Mouse (Mus musculus) c-Kit-positive CD71-negative TER-119-negative erythroid progenitor cells, embryonic 14.5 days (primary cell): ENCODE measurements at regions not wholly inside any gene's neighbourhood (a gene's known extent, or its start where the extent isn't known, plus 50 kb on each side); places are given as distances from the start of the nearest gene placed in this dataset.
"Not testable (repeated sequence)": the region's sequence is repeated elsewhere in the genome, so short reads cannot be mapped to it uniquely, and the experiment has no call there.

Experiments used
- DNase-seq: peaks from one replicate; pipeline ENCODE4 v3.0.0-alpha.2; 2013; ENCODE audit warnings: low read depth

GRCm38 (mm10) chr7:82047456-82047855, 55.4 kb upstream of the Bnc1 start:
- DNase-seq: no peak

- no peak for DNase-seq
Measured at GRCm38 (mm10) chr7:82053411-82053810, 61.3 kb upstream of the Bnc1 start.

DNA sequence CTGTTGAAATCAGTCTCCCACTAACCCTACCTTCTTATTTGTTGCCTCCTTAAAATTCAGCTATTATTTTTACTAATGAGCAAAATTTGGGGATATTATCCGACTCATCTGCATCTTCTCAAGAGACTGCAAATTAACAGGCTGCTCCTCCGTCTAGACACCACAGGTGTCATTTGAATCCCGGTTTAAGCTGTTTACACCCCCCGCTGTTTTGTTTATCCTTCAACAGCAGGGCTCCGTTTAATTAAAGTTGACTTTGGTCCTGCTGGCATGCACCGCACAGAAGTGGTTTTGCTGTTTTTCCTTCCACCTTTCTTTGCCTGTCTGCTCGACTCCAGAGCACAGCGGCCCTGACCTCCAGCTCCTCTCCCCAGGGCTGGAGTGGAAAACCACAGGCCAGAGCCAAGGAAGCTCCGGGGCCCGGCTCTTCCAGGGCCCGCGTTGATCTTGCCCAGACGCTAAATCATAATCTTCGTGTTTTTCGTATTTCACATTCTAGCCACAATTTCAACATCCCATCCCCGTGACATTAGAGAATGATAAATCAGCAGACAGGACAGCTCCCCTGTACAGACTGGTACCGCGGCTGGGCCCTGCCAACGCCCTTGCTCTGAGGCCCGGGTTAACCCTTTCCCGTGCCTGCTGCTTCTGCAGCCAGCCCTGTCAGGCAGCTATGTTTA, 64.6 kb upstream of the Bnc1 start:
- no peak for DNase-seq

DNA sequence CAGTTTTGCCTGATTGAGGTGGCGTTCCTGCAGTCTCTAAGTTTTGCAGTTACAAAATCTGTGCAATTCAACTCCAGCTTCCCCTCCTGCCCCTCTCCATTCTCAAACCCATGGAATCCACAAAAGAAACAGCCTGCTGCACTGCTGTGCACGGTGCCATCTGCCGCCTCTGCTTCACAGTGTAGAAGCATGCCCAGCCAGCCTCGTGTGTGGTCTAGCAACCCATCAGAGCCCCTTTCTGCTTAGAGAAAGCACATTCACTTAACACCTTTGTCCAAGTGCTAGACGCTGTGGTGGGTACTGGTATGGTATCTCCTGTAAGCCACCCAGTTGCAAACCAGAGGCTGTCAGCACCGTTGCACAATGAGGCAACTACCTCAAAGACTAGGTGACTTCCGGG, 71.3 kb upstream of the Bnc1 start:
- no peak for DNase-seq

GRCm38 (mm10) chr7:82069629-82070450, 77.7 kb upstream of the Bnc1 start:
- DNase-seq: no peak

DNA sequence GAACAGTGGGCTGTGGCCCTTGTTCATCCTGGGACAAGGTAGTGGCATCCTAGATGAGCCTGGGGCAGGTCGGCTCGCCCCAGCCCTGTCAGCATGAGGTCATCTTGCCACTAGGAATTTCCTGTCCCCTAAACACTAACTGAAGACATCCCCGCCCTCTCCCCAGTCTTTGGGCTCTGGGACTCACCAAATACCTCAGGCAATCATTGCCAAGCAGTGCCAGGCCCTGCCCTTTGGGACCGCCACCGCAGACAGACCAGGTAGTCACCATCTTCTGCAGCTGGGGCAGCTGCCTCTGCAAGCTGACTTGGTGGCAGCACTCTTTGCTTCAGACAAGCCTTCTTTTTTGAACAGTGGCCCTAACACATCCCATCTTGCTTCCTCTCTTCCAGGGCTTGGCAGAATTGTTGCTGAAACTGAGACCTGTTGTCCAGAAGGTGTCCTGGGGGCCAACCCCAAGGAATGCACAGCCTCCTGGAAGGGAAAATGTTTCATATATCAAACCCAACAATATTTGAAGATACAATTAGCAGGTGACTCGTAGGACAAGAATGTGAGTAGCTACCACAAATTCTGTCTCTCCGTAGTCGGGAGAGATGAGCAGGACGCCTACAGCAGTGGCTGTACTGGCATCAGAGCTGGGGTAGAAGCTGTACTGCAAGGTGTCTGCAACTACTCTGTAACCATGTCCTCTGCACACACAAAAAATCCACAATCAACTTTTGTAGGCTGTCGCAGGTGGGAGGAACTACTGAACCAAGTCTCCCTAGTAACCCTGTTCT, 79.0 kb upstream of the Bnc1 start:
- no peak for DNase-seq

GRCm38 (mm10) chr7:82075359-82075758, 83.3 kb upstream of the Bnc1 start:
- DNase-seq: no peak

DNA sequence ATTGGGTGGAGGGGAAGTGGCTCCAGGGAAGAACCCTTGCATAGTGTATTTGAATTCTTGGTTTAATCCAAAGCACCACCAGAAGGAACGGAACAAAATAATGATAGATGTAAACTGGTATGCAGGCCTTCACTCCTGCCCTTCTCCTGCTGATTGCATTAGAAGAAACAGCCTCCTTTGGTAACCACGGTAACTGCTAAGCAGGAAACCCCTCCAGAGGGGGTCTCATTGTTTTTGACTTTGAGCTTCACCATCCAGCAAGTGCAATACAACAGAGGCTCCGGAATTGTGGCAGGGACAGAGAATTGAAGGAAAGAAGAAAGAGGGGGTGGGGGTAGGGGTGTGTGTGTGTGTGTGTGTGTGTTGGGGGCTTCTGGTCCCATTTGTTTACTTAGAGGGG, 89.8 kb upstream of the Bnc1 start:
- DNase-seq: no peak

- DNase-seq: no peak
Measured at GRCm38 (mm10) chr7:82082883-82083282, 90.8 kb upstream of the Sh3gl3 start.

- DNase-seq: no peak
Measured at GRCm38 (mm10) chr7:82084473-82084872, 89.2 kb upstream of the Sh3gl3 start.

DNA sequence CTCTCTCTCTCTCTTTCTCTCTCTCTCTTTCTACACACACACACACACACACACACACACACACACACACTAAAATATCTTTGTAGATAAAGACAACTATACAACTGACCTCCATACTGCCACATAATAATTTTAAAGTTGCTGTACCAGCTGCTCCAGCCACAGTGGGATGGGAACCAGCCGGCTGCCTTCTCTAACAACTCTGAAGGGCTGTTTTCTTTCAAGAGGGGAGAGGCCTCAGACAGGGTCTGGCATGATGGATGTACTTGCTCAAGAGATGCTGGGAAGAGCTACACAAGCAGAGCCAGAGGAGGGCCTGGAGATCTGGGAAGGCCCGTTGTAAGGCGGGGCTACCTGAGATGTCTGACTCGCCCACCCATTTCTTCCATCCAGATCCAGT, 88.4 kb upstream of the Sh3gl3 start:
- DNase-seq: no peak

DNA sequence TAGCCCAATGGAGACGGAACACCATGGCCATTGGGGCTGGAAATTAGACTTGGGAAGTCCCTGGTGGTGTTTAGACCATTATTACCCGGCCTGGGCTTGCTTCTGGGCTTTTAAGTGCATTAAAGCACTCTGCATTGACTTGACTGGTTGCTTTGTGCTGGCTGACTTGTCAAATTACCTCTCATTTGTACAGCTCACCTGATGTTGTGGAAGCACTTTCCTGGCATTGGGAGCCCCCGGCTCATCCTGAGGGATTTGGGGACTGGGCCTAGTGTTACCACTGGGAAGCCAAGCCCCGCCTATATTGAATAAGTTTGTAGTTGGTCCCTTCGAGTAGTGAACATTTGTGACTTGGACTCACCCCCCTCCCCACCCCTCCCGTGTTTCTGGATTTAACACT, 75.5 kb upstream of the Sh3gl3 start:
- DNase-seq: no peak

DNA sequence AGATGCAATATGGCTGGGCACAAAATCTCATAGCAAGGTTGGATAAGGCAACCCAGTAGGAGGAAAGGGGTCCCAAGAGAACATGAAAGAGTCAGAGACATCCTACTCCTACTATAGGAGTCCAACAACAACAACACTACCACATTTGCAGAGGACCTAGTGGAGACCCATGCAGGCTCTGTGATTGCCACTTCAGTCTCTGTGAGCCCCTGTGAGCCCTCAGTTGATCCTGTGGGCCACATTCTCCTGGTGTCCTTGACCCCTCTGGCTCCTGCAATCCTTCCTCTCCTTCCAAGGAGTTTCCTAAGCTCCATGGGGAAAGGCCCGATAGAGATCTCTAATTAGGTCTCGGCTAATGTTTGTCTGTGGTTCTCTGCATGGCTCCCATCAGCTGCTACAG, 72.3 kb upstream of the Sh3gl3 start:
- DNase-seq: no peak

GRCm38 (mm10) chr7:82105631-82106030, 68.0 kb upstream of the Sh3gl3 start:
- DNase-seq: no peak

DNA sequence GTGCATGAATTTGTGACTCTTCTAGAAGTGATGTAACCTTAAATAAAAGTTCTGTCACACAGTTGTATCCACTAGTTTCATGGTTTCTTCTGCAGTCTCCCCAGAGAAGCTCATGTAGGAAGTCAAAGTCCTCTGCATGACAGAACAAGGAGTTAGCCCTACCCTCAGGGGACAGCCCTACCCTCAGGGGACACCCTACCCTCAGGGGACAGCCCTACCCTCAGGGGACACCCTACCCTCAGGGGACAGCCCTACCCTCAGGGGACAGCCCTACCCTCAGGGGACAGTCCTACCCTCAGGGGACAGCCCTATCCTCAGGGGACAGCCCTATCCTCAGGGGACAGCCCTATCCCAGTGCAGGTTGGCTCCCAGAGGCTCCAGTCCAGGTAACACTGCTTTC, 64.5 kb upstream of the Sh3gl3 start:
- DNase-seq: not testable (repeated sequence)

DNA sequence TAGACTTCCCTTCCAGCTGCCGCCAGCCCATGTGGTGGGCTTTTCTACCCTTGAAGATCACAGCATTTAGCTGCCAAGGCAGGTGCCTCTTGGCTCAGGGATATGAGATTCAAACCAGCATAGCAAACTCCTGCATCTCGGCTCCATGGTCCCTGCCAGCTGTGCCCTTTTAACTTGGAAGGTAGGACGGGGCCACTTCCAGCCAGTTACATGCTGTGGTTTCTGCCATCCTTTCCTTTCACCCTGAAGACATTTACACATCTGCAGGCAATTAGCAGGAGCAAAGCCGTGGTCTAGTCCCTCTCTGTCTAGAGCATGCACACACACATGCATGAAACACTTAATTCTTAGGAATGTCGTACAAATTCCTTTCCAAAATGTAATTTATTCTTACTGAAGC, 64.1 kb upstream of the Sh3gl3 start:
- no peak for DNase-seq

DNA sequence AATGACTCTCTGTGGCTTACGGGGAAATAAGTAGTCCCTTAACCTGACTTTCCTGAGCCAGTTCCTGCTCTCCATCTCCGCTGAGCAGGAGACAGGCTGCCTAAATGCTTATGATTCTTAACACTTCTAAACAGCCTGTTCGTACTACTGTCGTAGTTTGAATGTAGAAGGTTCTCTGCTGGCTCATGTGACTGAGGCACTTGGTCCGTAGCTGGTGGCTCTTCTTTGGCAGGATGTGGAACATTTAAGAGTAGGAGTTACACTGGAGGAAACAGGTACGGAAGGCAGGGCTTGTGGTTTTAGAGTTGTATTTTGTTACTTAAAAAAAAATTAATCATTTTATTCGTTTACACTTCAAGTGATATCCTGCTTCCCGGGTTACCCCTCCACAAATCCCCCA, 63.7 kb upstream of the Sh3gl3 start:
- DNase-seq: no peak

- no peak for DNase-seq
Measured at GRCm38 (mm10) chr7:82112046-82112445, 61.6 kb upstream of the Sh3gl3 start.

DNA sequence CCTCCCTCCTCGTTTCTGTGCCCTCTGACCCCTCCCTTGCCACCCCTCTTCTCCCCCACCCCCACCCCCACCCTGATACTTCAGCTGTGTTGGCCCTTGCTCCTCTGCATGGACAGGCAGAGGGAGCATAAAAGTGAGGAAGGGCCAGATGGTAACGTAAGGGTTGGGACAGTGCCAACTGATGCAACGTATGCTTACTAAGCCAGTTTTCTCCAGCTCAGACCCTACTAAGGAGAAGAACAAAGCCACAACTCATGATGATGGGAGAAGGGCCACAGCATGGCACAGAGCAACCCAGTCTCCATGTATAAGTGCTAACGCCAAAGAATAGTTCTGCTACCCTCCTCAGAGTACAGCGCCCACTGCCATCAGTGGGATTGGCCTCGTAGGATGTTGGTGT, 58.0 kb upstream of the Sh3gl3 start:
- no peak for DNase-seq

DNA sequence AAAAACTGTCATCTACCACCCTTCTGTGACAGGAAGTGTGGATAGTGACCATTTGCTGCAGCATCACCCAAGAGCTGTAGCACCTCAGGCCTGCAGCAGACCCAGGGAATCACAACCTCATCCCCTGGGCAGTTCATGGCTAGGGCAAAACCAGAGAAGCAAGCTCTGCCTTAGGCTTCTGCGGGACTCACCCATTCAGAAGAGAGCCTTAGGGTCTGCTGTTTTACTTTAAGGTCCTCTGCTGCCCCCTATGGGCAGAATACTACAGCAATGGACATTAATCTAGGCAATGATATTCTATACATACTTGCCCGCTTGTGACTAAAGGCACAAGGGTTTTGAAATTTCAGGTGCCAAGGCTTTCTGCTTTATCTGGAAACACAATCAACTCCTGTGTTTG, 54.4 kb upstream of the Sh3gl3 start:
- DNase-seq: peak; percentile 73

GRCm38 (mm10) chr7:82119866-82120265, 53.8 kb upstream of the Sh3gl3 start:
- DNase-seq: no peak

DNA sequence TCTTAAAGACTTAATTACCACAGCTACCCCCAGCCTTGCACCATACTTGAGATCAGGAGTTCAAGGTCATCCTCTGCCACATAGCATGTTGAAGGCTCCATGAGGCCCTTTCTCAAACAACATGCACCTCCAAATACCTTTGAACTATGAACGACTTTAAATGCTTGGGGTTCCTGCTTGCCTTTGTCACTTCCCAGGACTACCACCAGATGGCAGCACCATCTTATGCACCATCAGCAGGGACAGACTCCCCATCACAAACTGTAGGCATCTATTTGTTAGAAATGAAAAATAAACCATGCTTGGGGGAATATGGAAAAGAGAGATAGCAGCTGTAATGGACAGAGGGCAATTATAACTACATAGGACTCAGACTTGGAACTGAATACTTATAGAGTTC, 51.9 kb upstream of the Sh3gl3 start:
- peak; percentile 42 for DNase-seq
